17 mouse cellular contexts compared by ENCODE assay signal in genomic region chr3:108132484-108132883, GRCm38 (mm10). TPM values are rescaled to one million over a fixed set of nuclear protein-coding genes. Genes with fewer than 3 reads are reported as not detected.
DNase-seq lines count a peak whose midpoint lies in the region; ATAC-seq and TF ChIP-seq lines count a peak whose summit lies in the region.
"Had no signal": no experiment of that assay in that cellular context is flagged by ENCODE, and none has a peak within 500 bp of the region (broad histone marks: within the 10 kb centered on the region; RNA-seq: fewer than 3 reads in every experiment).

No protein-coding gene starts in this region.

- peaks cover 9% of the 10 kb centered on the region for H3K36me3 ChIP-seq in heart, embryonic 13.5 days
- peaks cover 7 to 53% of the 10 kb centered on the region in 2 experiments for H3K36me3 ChIP-seq in MEL (ENCODE audit: control insufficient read depth in 1 of 2, insufficient read depth in 2 of 2, low read length in 2 of 2)
- H3K36me3 ChIP-seq in intestine, embryonic 16.5 days (ENCODE audit: control insufficient read depth, insufficient read depth, low read length) = no peaks in the 10 kb centered on the region
- peaks cover 27% of the 10 kb centered on the region for H3K36me3 ChIP-seq in megakaryocyte, embryonic 14.5 days (replicated peaks; ENCODE audit: low read length)
- H3K36me3 ChIP-seq: midbrain, embryonic 15.5 days; neural tube, embryonic 15.5 days had no signal

- H3K4me2 ChIP-seq in heart, embryonic 13.5 days = no peak overlapping the region
- no peak overlapping the region for H3K4me2 ChIP-seq in intestine, embryonic 16.5 days (ENCODE audit: low read depth, low read length)
- H3K4me2 ChIP-seq: embryonic facial prominence, embryonic 12.5 days; midbrain, embryonic 15.5 days; neural tube, embryonic 15.5 days had no signal

- peak overlapping the region; percentile 71 for H3K27ac ChIP-seq in heart, embryonic 13.5 days (replicated peaks)
- H3K27ac ChIP-seq in MEL (ENCODE audit: control insufficient read depth, low read depth, low read length) = no peak overlapping the region
- H3K27ac ChIP-seq in intestine, embryonic 16.5 days (ENCODE audit: low read length) = peak overlapping the region; percentile 72; the same call in 1 of the 2 replicates
- H3K27ac ChIP-seq: embryonic facial prominence, embryonic 12.5 days; layer of hippocampus, adult 2 months; limb, embryonic 10.5 days; midbrain, embryonic 15.5 days; neural tube, embryonic 15.5 days had no signal

- no peak for TF ChIP-seq POLR2A in MEL (IDR thresholded peaks at IDR 0.05; ENCODE audit: control insufficient read depth in 1 of 2, insufficient read depth in 1 of 2, low read depth in 1 of 2, low read length in 2 of 2, poor library complexity in 1 of 2)

- H3K4me1 ChIP-seq in heart, embryonic 13.5 days = peaks cover 69% of the 10 kb centered on the region
- H3K4me1 ChIP-seq in MEL (ENCODE audit: control insufficient read depth in 1 of 2, insufficient read depth in 2 of 2, low read length in 2 of 2) = peaks cover 41 to 42% of the 10 kb centered on the region in 2 experiments
- H3K4me1 ChIP-seq in intestine, embryonic 16.5 days (ENCODE audit: control insufficient read depth, insufficient read depth, low read length) = peaks cover 16% of the 10 kb centered on the region
- peaks cover 78% of the 10 kb centered on the region for H3K4me1 ChIP-seq in megakaryocyte, embryonic 14.5 days

- no peaks in the 10 kb centered on the region for H3K9me3 ChIP-seq in heart, embryonic 13.5 days
- H3K9me3 ChIP-seq in MEL (replicated peaks; ENCODE audit: insufficient read depth, low read length) = no peaks in the 10 kb centered on the region
- no peaks in the 10 kb centered on the region for H3K9me3 ChIP-seq in intestine, embryonic 16.5 days (ENCODE audit: control insufficient read depth, low read length)
- no peaks in the 10 kb centered on the region for H3K9me3 ChIP-seq in megakaryocyte, embryonic 14.5 days
- H3K9me3 ChIP-seq: embryonic facial prominence, embryonic 12.5 days; limb, embryonic 10.5 days; midbrain, embryonic 15.5 days; neural tube, embryonic 15.5 days had no signal

- no peak for TF ChIP-seq CTCF in MEL (IDR thresholded peaks at IDR 0.05 in 2 of 3, conservative IDR thresholded peaks at IDR 0.05 in 1 of 3; ENCODE audit: control insufficient read depth in 1 of 3, insufficient read depth in 1 of 3, low read depth in 2 of 3, low read length in 3 of 3, poor library complexity in 1 of 3, severe bottlenecking in 1 of 3)

- WGBS in heart, embryonic 13.5 days = 78% methylated on average over 1 of the region's 1 CpGs
- 69% methylated on average over 1 of the region's 1 CpGs for whole genome bisulfite sequencing in intestine, embryonic 16.5 days

- no peak overlapping the region for H3K4me3 ChIP-seq in heart, embryonic 13.5 days
- H3K4me3 ChIP-seq in MEL (ENCODE audit: control insufficient read depth in 1 of 2, insufficient read depth in 1 of 2, low read depth in 2 of 2, low read length in 2 of 2) = no peak overlapping the region
- H3K4me3 ChIP-seq in intestine, embryonic 16.5 days (ENCODE audit: low read length) = no peak overlapping the region
- H3K4me3 ChIP-seq in megakaryocyte, embryonic 14.5 days (replicated peaks) = peak overlapping the region; percentile 34
- H3K4me3 ChIP-seq: embryonic facial prominence, embryonic 12.5 days; layer of hippocampus, adult 2 months; limb, embryonic 10.5 days; midbrain, embryonic 15.5 days; neural tube, embryonic 15.5 days had no signal

- TF ChIP-seq EP300 in MEL (IDR thresholded peaks at IDR 0.05; ENCODE audit: low read depth in 1 of 2, low read length in 2 of 2) = no peak

- 0 out of 2 replicates have a peak overlapping the region, but pooled peaks have one; percentile 52 for H3K9ac ChIP-seq in heart, embryonic 13.5 days
- no peak overlapping the region for H3K9ac ChIP-seq in MEL (ENCODE audit: control insufficient read depth, low read depth, low read length, poor library complexity, severe bottlenecking)
- no peak overlapping the region for H3K9ac ChIP-seq in intestine, embryonic 16.5 days (ENCODE audit: low read depth, low read length)
- H3K9ac ChIP-seq: embryonic facial prominence, embryonic 12.5 days; midbrain, embryonic 15.5 days; neural tube, embryonic 15.5 days had no signal

- peaks cover 54% of the 10 kb centered on the region for H3K79me2 ChIP-seq in MEL (ENCODE audit: control insufficient read depth, insufficient read depth, low read length, poor library complexity)

- no peak for TF ChIP-seq RAD21 in MEL (IDR thresholded peaks at IDR 0.05; ENCODE audit: low read depth, low read length)

- no peaks in the 10 kb centered on the region for H3K27me3 ChIP-seq in heart, embryonic 13.5 days (replicated peaks)
- H3K27me3 ChIP-seq in MEL (ENCODE audit: control insufficient read depth in 1 of 2, insufficient read depth in 2 of 2, low read length in 2 of 2) = no peaks in the 10 kb centered on the region
- H3K27me3 ChIP-seq in intestine, embryonic 16.5 days (replicated peaks; ENCODE audit: control insufficient read depth, insufficient read depth, low read length) = no peaks in the 10 kb centered on the region
- no peaks in the 10 kb centered on the region for H3K27me3 ChIP-seq in megakaryocyte, embryonic 14.5 days (replicated peaks)
- H3K27me3 ChIP-seq: embryonic facial prominence, embryonic 12.5 days; midbrain, embryonic 15.5 days; neural tube, embryonic 15.5 days had no signal

- no peak for ATAC-seq in heart, embryonic 13.5 days (ENCODE audit: extremely low read depth, insufficient number of reproducible peaks, low FRiP score, low TSS enrichment)
- ATAC-seq in intestine, embryonic 16.5 days = no peak
- ATAC-seq in megakaryocyte-erythroid progenitor cell, adult 5-6 weeks (replicated peaks; ENCODE audit: low FRiP score, low TSS enrichment, poor library complexity, severe bottlenecking) = no peak
- ATAC-seq: CD4-positive, CD25-positive, alpha-beta regulatory T cell, adult 4 months; forebrain, embryonic 16.5 days; midbrain, embryonic 15.5 days had no signal

- no peak for DNase-seq in heart, postnatal 4 days
- no peak for DNase-seq in MEL (ENCODE audit: low read depth, low spot score)
- DNase-seq in right cerebral cortex, postnatal 10 days (ENCODE audit: low spot score in 2 of 2) = no peak
- DNase-seq: cerebellum, adult 8-10 months; kidney, adult 18-20 months had no signal

RNA-seq across cellular contexts. Expression of gene Gnai3, which starts 13.5 kb away (rescaled TPM):
- polyA plus RNA-seq in heart, embryonic 13.5 days (2015; fragmentation: Nextera tagmentation; extraction: Ambion mirVana) = 74.7 and 76.3 TPM in 2 replicates
- 10 to 100 TPM; 41.6 to 41.8 TPM for total RNA-seq in heart, postnatal 4 days (2021)
- total RNA-seq in MEL (2012; rRNA removed) = 92.1 and 111 TPM in 2 replicates
- polyA plus RNA-seq in MEL (2012; ENCODE audit: insufficient read depth in 1 of 2, insufficient read length in 2 of 2, low read depth in 1 of 2, low replicate concordance in 2 of 2, missing spikeins in 1 of 2) = 10 to 100 TPM; 74.2 to 96.4 TPM
- 168 and 170 TPM in 2 replicates for polyA plus RNA-seq in intestine, embryonic 16.5 days (2015; fragmentation: Nextera tagmentation; extraction: Ambion mirVana)
- polyA plus RNA-seq in megakaryocyte, embryonic 14.5 days (2012; ENCODE audit: insufficient read depth, low replicate concordance) = 4.0 TPM in 1 of 2 replicates, not detected in the other
- total RNA-seq in megakaryocyte-erythroid progenitor cell, adult 5-6 weeks (2014; fragmentation: Nextera tagmentation) = 59.5 and 66.7 TPM in 2 replicates
- 114 and 126 TPM in 2 replicates for total RNA-seq in megakaryocyte-erythroid progenitor cell, adult 5-6 weeks (2017)

RNA-seq across cellular contexts. Expression of gene Gpr61, which starts 22.2 kb away (rescaled TPM):
- polyA plus RNA-seq in heart, embryonic 13.5 days (2015; fragmentation: Nextera tagmentation; extraction: Ambion mirVana) = 0.14 TPM in 1 of 2 replicates, not detected in the other
- total RNA-seq in heart, postnatal 4 days (2021) = not detected
- total RNA-seq in MEL (2012; rRNA removed) = 0.04 and 0.07 TPM in 2 replicates
- polyA plus RNA-seq in MEL (2012; ENCODE audit: insufficient read depth in 1 of 2, insufficient read length in 2 of 2, low read depth in 1 of 2, low replicate concordance in 2 of 2, missing spikeins in 1 of 2) = under 1 TPM in 1 of 2 experiments, not detected in 1; 0.07 TPM
- polyA plus RNA-seq in intestine, embryonic 16.5 days (2015; fragmentation: Nextera tagmentation; extraction: Ambion mirVana) = 0.11 and 0.13 TPM in 2 replicates
- polyA plus RNA-seq in megakaryocyte, embryonic 14.5 days (2012; ENCODE audit: insufficient read depth, low replicate concordance) = not detected in 2 replicates
- not detected in 2 replicates for total RNA-seq in megakaryocyte-erythroid progenitor cell, adult 5-6 weeks (2014; fragmentation: Nextera tagmentation)
- not detected in 2 replicates for total RNA-seq in megakaryocyte-erythroid progenitor cell, adult 5-6 weeks (2017)
- polyA plus RNA-seq: gonadal fat pad, adult 2 months had no signal

RNA-seq across cellular contexts. Expression of gene Gnat2, which starts 39.9 kb away (rescaled TPM):
- 0.20 and 1.3 TPM in 2 replicates for polyA plus RNA-seq in heart, embryonic 13.5 days (2015; fragmentation: Nextera tagmentation; extraction: Ambion mirVana)
- under 1 TPM; 0.31 to 0.34 TPM for total RNA-seq in heart, postnatal 4 days (2021)
- total RNA-seq in MEL (2012; rRNA removed) = 4.7 and 6.4 TPM in 2 replicates
- polyA plus RNA-seq in MEL (2012; ENCODE audit: insufficient read depth in 1 of 2, insufficient read length in 2 of 2, low read depth in 1 of 2, low replicate concordance in 2 of 2, missing spikeins in 1 of 2) = 10 to 100 TPM in 1 of 2 experiments, not detected in 1; 12.4 TPM
- 1.9 and 2.7 TPM in 2 replicates for polyA plus RNA-seq in intestine, embryonic 16.5 days (2015; fragmentation: Nextera tagmentation; extraction: Ambion mirVana)
- not detected in 2 replicates for polyA plus RNA-seq in megakaryocyte, embryonic 14.5 days (2012; ENCODE audit: insufficient read depth, low replicate concordance)
- total RNA-seq in megakaryocyte-erythroid progenitor cell, adult 5-6 weeks (2014; fragmentation: Nextera tagmentation) = 0.64 TPM in 1 of 2 replicates, not detected in the other
- 1.7 TPM in 1 of 2 replicates, not detected in the other for total RNA-seq in megakaryocyte-erythroid progenitor cell, adult 5-6 weeks (2017)
- total RNA-seq: layer of hippocampus, adult 2 months had no signal
- polyA plus RNA-seq: CD4-positive, CD25-positive, alpha-beta regulatory T cell, adult 4 months had no signal

RNA-seq across cellular contexts. Expression of gene Ampd2, which starts 46.0 kb away (rescaled TPM):
- 29.4 and 30.3 TPM in 2 replicates for polyA plus RNA-seq in heart, embryonic 13.5 days (2015; fragmentation: Nextera tagmentation; extraction: Ambion mirVana)
- total RNA-seq in heart, postnatal 4 days (2021) = 10 to 100 TPM; 16.7 to 16.9 TPM
- total RNA-seq in MEL (2012; rRNA removed) = 54.9 and 69.1 TPM in 2 replicates
- polyA plus RNA-seq in MEL (2012; ENCODE audit: insufficient read depth in 1 of 2, insufficient read length in 2 of 2, low read depth in 1 of 2, low replicate concordance in 2 of 2, missing spikeins in 1 of 2) = 100 to 1,000 TPM in 1 of 2 experiments, not detected in 1; 201 TPM
- polyA plus RNA-seq in intestine, embryonic 16.5 days (2015; fragmentation: Nextera tagmentation; extraction: Ambion mirVana) = 46.9 and 48.9 TPM in 2 replicates
- polyA plus RNA-seq in megakaryocyte, embryonic 14.5 days (2012; ENCODE audit: insufficient read depth, low replicate concordance) = 101 and 286 TPM in 2 replicates
- total RNA-seq in megakaryocyte-erythroid progenitor cell, adult 5-6 weeks (2014; fragmentation: Nextera tagmentation) = 56.9 and 63.8 TPM in 2 replicates
- 23.8 and 41.6 TPM in 2 replicates for total RNA-seq in megakaryocyte-erythroid progenitor cell, adult 5-6 weeks (2017)

RNA-seq across cellular contexts. Expression of gene Amigo1, which starts 53.7 kb away (rescaled TPM):
- 2.6 and 2.8 TPM in 2 replicates for polyA plus RNA-seq in heart, embryonic 13.5 days (2015; fragmentation: Nextera tagmentation; extraction: Ambion mirVana)
- 1 to 10 TPM; 7.1 to 8.1 TPM for total RNA-seq in heart, postnatal 4 days (2021)
- 3.7 and 4.6 TPM in 2 replicates for total RNA-seq in MEL (2012; rRNA removed)
- polyA plus RNA-seq in MEL (2012; ENCODE audit: insufficient read depth in 1 of 2, insufficient read length in 2 of 2, low read depth in 1 of 2, low replicate concordance in 2 of 2, missing spikeins in 1 of 2) = 1 to 10 TPM in 1 of 2 experiments, not detected in 1; 9.5 TPM
- polyA plus RNA-seq in intestine, embryonic 16.5 days (2015; fragmentation: Nextera tagmentation; extraction: Ambion mirVana) = 2.2 and 2.5 TPM in 2 replicates
- polyA plus RNA-seq in megakaryocyte, embryonic 14.5 days (2012; ENCODE audit: insufficient read depth, low replicate concordance) = not detected in 2 replicates
- 1.3 and 2.3 TPM in 2 replicates for total RNA-seq in megakaryocyte-erythroid progenitor cell, adult 5-6 weeks (2014; fragmentation: Nextera tagmentation)
- 0.66 and 1.9 TPM in 2 replicates for total RNA-seq in megakaryocyte-erythroid progenitor cell, adult 5-6 weeks (2017)

Comparison
In these comparisons a context has a peak if more than half of its experiments do, and no peak if none do; other contexts are left out.
1. RNA of gene Gnai3, which starts 13.5 kb away (polyA plus RNA-seq): 168 to 170 TPM in intestine, embryonic 16.5 days, 74.2 to 96.4 TPM in MEL and 74.7 to 76.3 TPM in heart, embryonic 13.5 days; 4.0 TPM in megakaryocyte, embryonic 14.5 days; every median in the first group is over 10 times any median in the second.